Mouse (Mus musculus) frontal cortex, postnatal 10 days (tissue): ENCODE results near the gene Nfkb1.

Experiments used
- DNase-seq, 2 experiments: peaks; one replicate each; pipeline ENCODE4 v3.0.0; 2022; ENCODE audit warnings: low spot score in 2 of 2, mixed read lengths in 1 of 2

The Nfkb1 gene

GRCm38 (mm10) chr3:135691191-135692131, at the start of gene Nfkb1:
TSS of gene Nfkb1 (minus strand) at chr3:135691547.
- DNase-seq = peak in 1 of 2 experiments; percentile 59

GRCm38 (mm10) chr3:135740711-135741110, 49.4 kb upstream of the Nfkb1 start:
- DNase-seq = no peak

- no peak for DNase-seq
These were observed 43.4 kb upstream of the Nfkb1 start for GRCm38 (mm10) chr3:135734736-135735135.

GRCm38 (mm10) chr3:135732747-135733445, 41.5 kb upstream of the Nfkb1 start:
- no peak for DNase-seq

- peak; percentile 87 to 91 for DNase-seq
These were observed 40.1 kb upstream of the Nfkb1 start for GRCm38 (mm10) chr3:135731292-135732047.

GRCm38 (mm10) chr3:135730790-135731189, 39.4 kb upstream of the Nfkb1 start:
- peak in 1 of 2 experiments; percentile 13 for DNase-seq

- no peak for DNase-seq
These were observed 38.2 kb upstream of the Nfkb1 start for GRCm38 (mm10) chr3:135729575-135729974.

GRCm38 (mm10) chr3:135728900-135729299, 37.6 kb upstream of the Nfkb1 start:
- no peak for DNase-seq

- no peak for DNase-seq
These were observed 36.0 kb upstream of the Nfkb1 start for GRCm38 (mm10) chr3:135727339-135727738.

GRCm38 (mm10) chr3:135726521-135727275, 35.4 kb upstream of the Nfkb1 start:
- no peak for DNase-seq

- DNase-seq = no peak
These were observed 34.7 kb upstream of the Nfkb1 start for GRCm38 (mm10) chr3:135726023-135726422.

GRCm38 (mm10) chr3:135722104-135722503, 30.8 kb upstream of the Nfkb1 start:
- DNase-seq = no peak

- DNase-seq = no peak
These were observed 28.6 kb upstream of the Nfkb1 start for GRCm38 (mm10) chr3:135719969-135720368.

- DNase-seq = no peak
These were observed 27.8 kb upstream of the Nfkb1 start for GRCm38 (mm10) chr3:135719179-135719532.

- DNase-seq = no peak
These were observed 27.2 kb upstream of the Nfkb1 start for GRCm38 (mm10) chr3:135718323-135719178.

GRCm38 (mm10) chr3:135713016-135713950, 21.9 kb upstream of the Nfkb1 start:
- no peak for DNase-seq

GRCm38 (mm10) chr3:135711613-135712012, 20.3 kb upstream of the Nfkb1 start:
- no peak for DNase-seq

- no peak for DNase-seq
These were observed 19.8 kb upstream of the Nfkb1 start for GRCm38 (mm10) chr3:135711040-135711570.

- no peak for DNase-seq
These were observed 12.0 kb upstream of the Nfkb1 start for GRCm38 (mm10) chr3:135703307-135703706.
